Comparison of ENCODE assay signal across 10 mouse cellular contexts in the genomic region with DNA sequence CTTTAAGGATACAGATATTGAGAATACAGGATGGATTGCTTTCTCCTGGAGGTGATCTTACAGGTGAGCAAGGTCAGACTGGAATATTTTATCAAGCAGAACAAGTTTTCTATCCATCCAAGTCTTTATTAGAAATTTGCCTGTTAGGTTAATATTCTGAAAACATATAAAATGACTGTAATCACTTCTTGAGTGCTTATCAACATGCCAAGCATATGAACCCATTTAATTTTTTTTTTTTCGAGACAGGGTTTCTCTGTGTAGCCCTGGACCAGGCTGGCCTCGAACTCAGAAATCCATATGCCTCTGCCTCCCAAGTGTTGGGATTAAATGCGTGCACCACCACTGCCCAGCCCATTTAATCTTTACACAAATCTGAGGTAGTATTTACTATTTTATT. TPM values are rescaled to one million over a fixed set of nuclear protein-coding genes. Genes with fewer than 3 reads are reported as not detected.
DNase-seq lines count a peak whose midpoint lies in the region; ATAC-seq and TF ChIP-seq lines count a peak whose summit lies in the region.
"Had no signal": no experiment of that assay in that cellular context is flagged by ENCODE, and none has a peak within 500 bp of the region (broad histone marks: within the 10 kb centered on the region; RNA-seq: fewer than 3 reads in every experiment).

No protein-coding gene starts in this region.

- H3K27ac ChIP-seq in lung, embryonic 14.5 days (ENCODE audit: low read depth), result peak overlapping the region; percentile 92
- H3K27ac ChIP-seq in lung, postnatal 0 days (ENCODE audit: low read length), result no peak overlapping the region
- peak overlapping the region; percentile 88 for H3K27ac ChIP-seq in embryonic facial prominence, embryonic 12.5 days
- no peak overlapping the region for H3K27ac ChIP-seq in hindbrain, embryonic 15.5 days (replicated peaks)

- H3K9ac ChIP-seq in lung, embryonic 14.5 days, result peak overlapping the region; percentile 57
- no peak overlapping the region for H3K9ac ChIP-seq in lung, postnatal 0 days (replicated peaks; ENCODE audit: low read depth)
- peak overlapping the region; percentile 64 for H3K9ac ChIP-seq in embryonic facial prominence, embryonic 12.5 days
- H3K9ac ChIP-seq in hindbrain, embryonic 15.5 days, result no peak overlapping the region

- H3K4me3 ChIP-seq in lung, embryonic 14.5 days (ENCODE audit: low read depth, low read length), result peak overlapping the region; percentile 47
- H3K4me3 ChIP-seq in lung, postnatal 0 days (ENCODE audit: low read depth, low read length), result no peak overlapping the region
- peak overlapping the region; percentile 37 for H3K4me3 ChIP-seq in embryonic facial prominence, embryonic 12.5 days
- no peak overlapping the region for H3K4me3 ChIP-seq in hindbrain, embryonic 15.5 days
- peak overlapping the region; percentile 41 for H3K4me3 ChIP-seq in myocyte

- no peak for ATAC-seq in lung, embryonic 14.5 days (ENCODE audit: insufficient read depth)
- ATAC-seq in lung, postnatal 0 days, result no peak
- ATAC-seq in embryonic facial prominence, embryonic 12.5 days (ENCODE audit: insufficient number of reproducible peaks, insufficient read depth, low FRiP score, low TSS enrichment), result no peak
- ATAC-seq in hindbrain, embryonic 15.5 days (ENCODE audit: low FRiP score, low read depth), result no peak

- WGBS in lung, embryonic 14.5 days, result 37% methylated on average over 3 of the region's 3 CpGs
- 55% methylated on average over 3 of the region's 3 CpGs for WGBS in lung, postnatal 0 days
- WGBS in embryonic facial prominence, embryonic 12.5 days, result 55% methylated on average over 3 of the region's 3 CpGs
- 61% methylated on average over 3 of the region's 3 CpGs for WGBS in hindbrain, embryonic 15.5 days

- H3K9me3 ChIP-seq in lung, embryonic 14.5 days (ENCODE audit: low read depth, low read length), result no peaks in the 10 kb centered on the region
- H3K9me3 ChIP-seq in lung, postnatal 0 days (ENCODE audit: low read length), result no peaks in the 10 kb centered on the region
- H3K9me3 ChIP-seq in embryonic facial prominence, embryonic 12.5 days, result no peaks in the 10 kb centered on the region
- H3K9me3 ChIP-seq in hindbrain, embryonic 15.5 days, result no peaks in the 10 kb centered on the region

- DNase-seq in lung, embryonic 14.5 days, result no peak
- no peak for DNase-seq in lung, postnatal 0 days (ENCODE audit: low spot score)
- no peak for DNase-seq in adrenal gland, postnatal 36 days
- no peak for DNase-seq in layer of hippocampus, postnatal 25 days (ENCODE audit: extremely low spot score in 1 of 2, low spot score in 1 of 2)
- DNase-seq in urinary bladder, postnatal 4 days (ENCODE audit: low spot score in 2 of 2), result no peak
- DNase-seq: cerebellum, adult 8-10 months had no signal

- no peaks in the 10 kb centered on the region for H3K36me3 ChIP-seq in lung, embryonic 14.5 days (ENCODE audit: insufficient read depth)
- no peaks in the 10 kb centered on the region for H3K36me3 ChIP-seq in lung, postnatal 0 days (ENCODE audit: insufficient read depth, low read length)
- H3K36me3 ChIP-seq in embryonic facial prominence, embryonic 12.5 days, result no peaks in the 10 kb centered on the region
- no peaks in the 10 kb centered on the region for H3K36me3 ChIP-seq in hindbrain, embryonic 15.5 days
- H3K36me3 ChIP-seq in myocyte (ENCODE audit: control insufficient read depth, insufficient read depth), result no peaks in the 10 kb centered on the region

- TF ChIP-seq EP300 in lung, postnatal 0 days (IDR thresholded peaks at IDR 0.05), result no peak

- no peak for TF ChIP-seq CTCF in lung, embryonic 14.5 days (IDR thresholded peaks at IDR 0.05; ENCODE audit: low read depth)
- TF ChIP-seq CTCF in lung, postnatal 0 days (IDR thresholded peaks at IDR 0.05), result no peak

- no peak overlapping the region for H3ac ChIP-seq in myocyte (ENCODE audit: control insufficient read depth, insufficient read length)

- H3K4me2 ChIP-seq in lung, embryonic 14.5 days, result peak overlapping the region; percentile 77
- H3K4me2 ChIP-seq in lung, postnatal 0 days (replicated peaks; ENCODE audit: low read depth, low read length), result no peak overlapping the region
- H3K4me2 ChIP-seq in embryonic facial prominence, embryonic 12.5 days (replicated peaks), result peak overlapping the region; percentile 66
- peak overlapping the region; percentile 74 for H3K4me2 ChIP-seq in hindbrain, embryonic 15.5 days
- peak overlapping the region; percentile 79 for H3K4me2 ChIP-seq in myocyte (ENCODE audit: low read depth)

- no peak for TF ChIP-seq POLR2A in myocyte (IDR thresholded peaks at IDR 0.05; ENCODE audit: insufficient read length, low read depth)

- H3K27me3 ChIP-seq in lung, embryonic 14.5 days (ENCODE audit: insufficient read depth, low read length), result no peaks in the 10 kb centered on the region
- no peaks in the 10 kb centered on the region for H3K27me3 ChIP-seq in lung, postnatal 0 days (replicated peaks; ENCODE audit: insufficient read depth, low read length)
- no peaks in the 10 kb centered on the region for H3K27me3 ChIP-seq in embryonic facial prominence, embryonic 12.5 days
- H3K27me3 ChIP-seq in hindbrain, embryonic 15.5 days, result no peaks in the 10 kb centered on the region
- H3K27me3 ChIP-seq in myocyte (ENCODE audit: control insufficient read depth, insufficient read depth, insufficient read length), result no peaks in the 10 kb centered on the region

- no peaks in the 10 kb centered on the region for H3K79me2 ChIP-seq in myocyte (ENCODE audit: control insufficient read depth, insufficient read depth)

- H3K4me1 ChIP-seq in lung, embryonic 14.5 days (ENCODE audit: insufficient read depth), result peaks cover 6% of the 10 kb centered on the region; the same call in 1 of the 2 replicates
- peaks cover 8% of the 10 kb centered on the region; the same call in 1 of the 2 replicates for H3K4me1 ChIP-seq in lung, postnatal 0 days (ENCODE audit: insufficient read depth, low read depth, low read length)
- H3K4me1 ChIP-seq in embryonic facial prominence, embryonic 12.5 days, result peaks cover 18% of the 10 kb centered on the region; the same call in 1 of the 2 replicates
- H3K4me1 ChIP-seq in hindbrain, embryonic 15.5 days (replicated peaks), result peaks cover 34% of the 10 kb centered on the region

TF ChIP-seq in myocyte, 11 proteins besides CTCF, POLR2A, EP300 and RAD21:
- no peak for TF ChIP-seq USF1 (IDR thresholded peaks at IDR 0.05; ENCODE audit: low read depth)

RNA-seq across cellular contexts. Expression of gene Hist1h2bk, which starts 1.3 kb away (rescaled TPM):
- 8.6 and 11.7 TPM in 2 replicates for polyA plus RNA-seq in lung, embryonic 14.5 days (2014; fragmentation: Nextera tagmentation; extraction: Ambion mirVana)
- polyA plus RNA-seq in lung, postnatal 0 days (2015; fragmentation: Nextera tagmentation; extraction: Ambion mirVana), result 0.45 and 0.81 TPM in 2 replicates
- polyA plus RNA-seq in embryonic facial prominence, embryonic 12.5 days (2016; fragmentation: Nextera tagmentation; extraction: Ambion mirVana), result 19.4 and 20.1 TPM in 2 replicates
- 1.2 and 1.5 TPM in 2 replicates for polyA plus RNA-seq in hindbrain, embryonic 15.5 days (2015; fragmentation: Nextera tagmentation; extraction: Ambion mirVana)
- 8.2 TPM for polyA plus RNA-seq in myocyte (2012; fragmentation: generic; extraction: Trizol)
- 10 to 100 TPM; 67.8 to 68.6 TPM for total RNA-seq in adrenal gland, postnatal 36 days (2021)
- 10 to 100 TPM; 15.7 to 30.9 TPM for total RNA-seq in layer of hippocampus, postnatal 25 days (2021)

RNA-seq across cellular contexts. Expression of gene Hist1h2ah, which starts 1.6 kb away (rescaled TPM):
- 21.2 and 21.6 TPM in 2 replicates for polyA plus RNA-seq in lung, embryonic 14.5 days (2014; fragmentation: Nextera tagmentation; extraction: Ambion mirVana)
- 4.2 and 5.2 TPM in 2 replicates for polyA plus RNA-seq in lung, postnatal 0 days (2015; fragmentation: Nextera tagmentation; extraction: Ambion mirVana)
- 8.0 and 8.3 TPM in 2 replicates for polyA plus RNA-seq in embryonic facial prominence, embryonic 12.5 days (2016; fragmentation: Nextera tagmentation; extraction: Ambion mirVana)
- polyA plus RNA-seq in hindbrain, embryonic 15.5 days (2015; fragmentation: Nextera tagmentation; extraction: Ambion mirVana), result 1.7 and 2.2 TPM in 2 replicates
- 2.2 TPM for polyA plus RNA-seq in myocyte (2012; fragmentation: generic; extraction: Trizol)
- total RNA-seq in adrenal gland, postnatal 36 days (2021), result 10 to 100 TPM; 58.6 to 69.2 TPM
- total RNA-seq in layer of hippocampus, postnatal 25 days (2021), result 10 to 100 TPM; 22.3 to 38.6 TPM
- polyA plus RNA-seq: frontal cortex, adult 2 months had no signal

RNA-seq across cellular contexts. Expression of gene Hist1h4i, which starts 4.2 kb away (rescaled TPM):
- polyA plus RNA-seq in lung, embryonic 14.5 days (2014; fragmentation: Nextera tagmentation; extraction: Ambion mirVana), result 26.4 and 26.7 TPM in 2 replicates
- 4.1 and 4.6 TPM in 2 replicates for polyA plus RNA-seq in lung, postnatal 0 days (2015; fragmentation: Nextera tagmentation; extraction: Ambion mirVana)
- polyA plus RNA-seq in embryonic facial prominence, embryonic 12.5 days (2016; fragmentation: Nextera tagmentation; extraction: Ambion mirVana), result 26.8 and 29.2 TPM in 2 replicates
- 8.4 and 10.7 TPM in 2 replicates for polyA plus RNA-seq in hindbrain, embryonic 15.5 days (2015; fragmentation: Nextera tagmentation; extraction: Ambion mirVana)
- polyA plus RNA-seq in myocyte (2012; fragmentation: generic; extraction: Trizol), result 31.0 TPM
- 10 to 100 TPM; 75.2 to 76.6 TPM for total RNA-seq in adrenal gland, postnatal 36 days (2021)
- 10 to 100 TPM; 64.2 to 71.4 TPM for total RNA-seq in layer of hippocampus, postnatal 25 days (2021)

RNA-seq across cellular contexts. Expression of gene Hist1h2ag, which starts 5.8 kb away (rescaled TPM):
- polyA plus RNA-seq in lung, embryonic 14.5 days (2014; fragmentation: Nextera tagmentation; extraction: Ambion mirVana), result 71.0 and 82.2 TPM in 2 replicates
- 2.7 TPM in 1 of 2 replicates, not detected in the other for polyA plus RNA-seq in lung, postnatal 0 days (2015; fragmentation: Nextera tagmentation; extraction: Ambion mirVana)
- polyA plus RNA-seq in embryonic facial prominence, embryonic 12.5 days (2016; fragmentation: Nextera tagmentation; extraction: Ambion mirVana), result 117 and 124 TPM in 2 replicates
- polyA plus RNA-seq in hindbrain, embryonic 15.5 days (2015; fragmentation: Nextera tagmentation; extraction: Ambion mirVana), result 6.5 and 10.3 TPM in 2 replicates
- polyA plus RNA-seq in myocyte (2012; fragmentation: generic; extraction: Trizol), result 4.1 TPM
- 10 to 100 TPM; 41.1 to 45.0 TPM for total RNA-seq in adrenal gland, postnatal 36 days (2021)
- total RNA-seq in layer of hippocampus, postnatal 25 days (2021), result 10 to 100 TPM in 1 of 2 experiments, 1 to 10 TPM in 1; 7.1 to 18.2 TPM

RNA-seq across cellular contexts. Expression of gene Hist1h2bj, which starts 6.0 kb away (rescaled TPM):
- polyA plus RNA-seq in lung, embryonic 14.5 days (2014; fragmentation: Nextera tagmentation; extraction: Ambion mirVana), result 15.8 and 16.9 TPM in 2 replicates
- 1.0 and 1.5 TPM in 2 replicates for polyA plus RNA-seq in lung, postnatal 0 days (2015; fragmentation: Nextera tagmentation; extraction: Ambion mirVana)
- polyA plus RNA-seq in embryonic facial prominence, embryonic 12.5 days (2016; fragmentation: Nextera tagmentation; extraction: Ambion mirVana), result 15.2 and 17.7 TPM in 2 replicates
- 2.3 and 2.9 TPM in 2 replicates for polyA plus RNA-seq in hindbrain, embryonic 15.5 days (2015; fragmentation: Nextera tagmentation; extraction: Ambion mirVana)
- 3.4 TPM for polyA plus RNA-seq in myocyte (2012; fragmentation: generic; extraction: Trizol)
- total RNA-seq in adrenal gland, postnatal 36 days (2021), result 10 to 100 TPM; 40.2 to 48.5 TPM
- 10 to 100 TPM; 15.1 to 18.5 TPM for total RNA-seq in layer of hippocampus, postnatal 25 days (2021)

Comparison
In these comparisons a context has a peak if more than half of its experiments do, and no peak if none do; other contexts are left out.
1. H3K27ac ChIP-seq: peak in lung, embryonic 14.5 days (single experiment) and embryonic facial prominence, embryonic 12.5 days (single experiment); none in lung, postnatal 0 days (single experiment) and hindbrain, embryonic 15.5 days (single experiment).
2. H3K4me3 ChIP-seq: peak in lung, embryonic 14.5 days (single experiment), embryonic facial prominence, embryonic 12.5 days (single experiment) and myocyte (single experiment); none in lung, postnatal 0 days (single experiment) and hindbrain, embryonic 15.5 days (single experiment).
3. H3K9ac ChIP-seq: peak in lung, embryonic 14.5 days (single experiment) and embryonic facial prominence, embryonic 12.5 days (single experiment); none in lung, postnatal 0 days (single experiment) and hindbrain, embryonic 15.5 days (single experiment).